ENCODE assay signal across 8 mouse cellular contexts in the genomic region with DNA sequence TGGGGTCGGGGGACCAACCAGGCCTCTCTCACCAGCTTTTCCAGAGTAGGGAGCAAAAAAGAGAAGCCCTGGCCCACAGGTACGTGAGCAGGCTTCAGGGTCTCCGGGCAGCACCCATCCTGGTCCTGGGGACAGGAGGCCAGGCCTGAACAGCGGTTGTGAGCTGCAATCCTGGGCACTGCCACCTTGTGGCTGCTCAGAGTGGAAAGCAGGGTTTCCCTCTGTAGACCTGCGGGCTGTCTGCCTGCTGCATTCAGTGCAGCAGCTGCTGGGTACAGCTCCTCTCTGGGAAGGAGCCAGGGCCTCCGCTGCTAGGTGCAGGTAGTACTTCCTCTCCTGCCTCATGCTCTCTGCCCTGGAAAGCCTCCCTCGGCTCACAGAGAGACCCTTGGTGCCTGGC. TPM values are rescaled to one million over a fixed set of nuclear protein-coding genes. Genes with fewer than 3 reads are reported as not detected.
A peak's percentile ranks its signal among the peaks of the same experiment; 100 is the strongest.
DNase-seq lines count a peak whose midpoint lies in the region; ATAC-seq and TF ChIP-seq lines count a peak whose summit lies in the region.

No protein-coding gene starts in this region.

- H3K27me3 ChIP-seq in E14TG2a.4 (ENCODE audit: insufficient read depth, low read length) = no peaks in the 10 kb centered on the region
- H3K27me3 ChIP-seq in hindbrain, embryonic 15.5 days = no peaks in the 10 kb centered on the region

- intact Hi-C loops in gastrocnemius, postnatal 14 days (cut with DNase I; ENCODE audit: low total_unique reads) = loop anchor here (5.0 kb wide), 1 partner anchor 69 kb away; no protein-coding TSS in a partner anchor

- peak overlapping the region; percentile 50 for H3K4me3 ChIP-seq in E14TG2a.4 (replicated peaks; ENCODE audit: low read length)
- H3K4me3 ChIP-seq in hindbrain, embryonic 15.5 days = no peak overlapping the region

- no peak overlapping the region; the same call in 1 of the 2 replicates for H3K27ac ChIP-seq in hindbrain, embryonic 15.5 days (replicated peaks)

- 52% methylated on average over 7 of the region's 7 CpGs for WGBS in hindbrain, embryonic 15.5 days

- H3K36me3 ChIP-seq in E14TG2a.4 (ENCODE audit: insufficient read depth, low read length) = peaks cover 48% of the 10 kb centered on the region
- peaks cover 31% of the 10 kb centered on the region for H3K36me3 ChIP-seq in hindbrain, embryonic 15.5 days

- DNase-seq in kidney, adult 18-20 months = peak; percentile 28
- DNase-seq in kidney, adult 11 months = no peak
- DNase-seq in cerebellum, adult 9-11 months = peak; percentile 50
- DNase-seq in ovary, postnatal 14 days (ENCODE audit: low spot score) = no peak
- DNase-seq in gastrocnemius, postnatal 14 days = no peak

- ATAC-seq in hindbrain, embryonic 15.5 days (ENCODE audit: low FRiP score, low read depth) = peak; percentile 61
- ATAC-seq in megakaryocyte progenitor cell, adult 5-6 weeks (replicated peaks; ENCODE audit: poor library complexity) = peak; percentile 60

- H3K9me3 ChIP-seq in E14TG2a.4 (ENCODE audit: low read length) = no peaks in the 10 kb centered on the region
- H3K9me3 ChIP-seq in hindbrain, embryonic 15.5 days = no peaks in the 10 kb centered on the region

- TF ChIP-seq CTCF in E14TG2a.4 (conservative IDR thresholded peaks at IDR 0.05; ENCODE audit: low read length) = peak; percentile 39; the same call in 1 of the 2 replicates

- no peak overlapping the region for H3K4me2 ChIP-seq in hindbrain, embryonic 15.5 days

- peaks cover 58% of the 10 kb centered on the region for H3K4me1 ChIP-seq in E14TG2a.4 (replicated peaks; ENCODE audit: low read depth, low read length)
- no peaks in the 10 kb centered on the region for H3K4me1 ChIP-seq in hindbrain, embryonic 15.5 days (replicated peaks)

- no peak overlapping the region for H3K9ac ChIP-seq in hindbrain, embryonic 15.5 days

RNA-seq across cellular contexts. Expression of a gene that starts 19.0 kb away (rescaled TPM):
- polyA plus RNA-seq in hindbrain, embryonic 15.5 days (2015; fragmentation: Nextera tagmentation; extraction: Ambion mirVana) = 1.5 TPM in 2 replicates
- total RNA-seq in megakaryocyte progenitor cell, adult 5-6 weeks (2015) = 0.67 and 1.4 TPM in 2 replicates
- 2.4 and 2.5 TPM in 2 replicates for total RNA-seq in megakaryocyte progenitor cell, adult 5-6 weeks (2017)
- not detected for total RNA-seq in gastrocnemius, postnatal 14 days (2021)

Comparison
In these comparisons a context has a peak if more than half of its experiments do, and no peak if none do; other contexts are left out.
1. DNase-seq: peak in kidney, adult 18-20 months (single experiment) and cerebellum, adult 9-11 months (single experiment); none in kidney, adult 11 months (single experiment), ovary, postnatal 14 days (single experiment) and gastrocnemius, postnatal 14 days (single experiment).